Mouse (Mus musculus) spleen, adult 2 months (tissue): Measurements from ENCODE around the gene Parg.

ENCODE experiments used
- CTCF ChIP-seq: fragments of 200-500 bp; IDR thresholded peaks from 2 replicates; pipeline ENCODE4 v1.5.1; 2011; ENCODE audit warnings: mild to moderate bottlenecking, inconsistent platforms; ENCODE audit not compliant: insufficient read depth, insufficient read length, insufficient replicate concordance; ENCODE audit errors: extremely low read depth
- POLR2A ChIP-seq: fragments of 200-500 bp; IDR thresholded peaks from 2 replicates; pipeline ENCODE4 v1.6.1; 2011; ENCODE audit warnings: low read depth, low read length, inconsistent platforms

GRCm38 (mm10) chr14:32175310-32175709, 26.4 kb upstream of the Parg start:
- TF ChIP-seq POLR2A: no peak
- no peak for TF ChIP-seq CTCF
